Mouse (Mus musculus): Measurements from ENCODE around the gene Atg2b.
A peak's percentile ranks its signal among the peaks of the same experiment; 100 is the strongest.

Atg2b gene

DNA sequence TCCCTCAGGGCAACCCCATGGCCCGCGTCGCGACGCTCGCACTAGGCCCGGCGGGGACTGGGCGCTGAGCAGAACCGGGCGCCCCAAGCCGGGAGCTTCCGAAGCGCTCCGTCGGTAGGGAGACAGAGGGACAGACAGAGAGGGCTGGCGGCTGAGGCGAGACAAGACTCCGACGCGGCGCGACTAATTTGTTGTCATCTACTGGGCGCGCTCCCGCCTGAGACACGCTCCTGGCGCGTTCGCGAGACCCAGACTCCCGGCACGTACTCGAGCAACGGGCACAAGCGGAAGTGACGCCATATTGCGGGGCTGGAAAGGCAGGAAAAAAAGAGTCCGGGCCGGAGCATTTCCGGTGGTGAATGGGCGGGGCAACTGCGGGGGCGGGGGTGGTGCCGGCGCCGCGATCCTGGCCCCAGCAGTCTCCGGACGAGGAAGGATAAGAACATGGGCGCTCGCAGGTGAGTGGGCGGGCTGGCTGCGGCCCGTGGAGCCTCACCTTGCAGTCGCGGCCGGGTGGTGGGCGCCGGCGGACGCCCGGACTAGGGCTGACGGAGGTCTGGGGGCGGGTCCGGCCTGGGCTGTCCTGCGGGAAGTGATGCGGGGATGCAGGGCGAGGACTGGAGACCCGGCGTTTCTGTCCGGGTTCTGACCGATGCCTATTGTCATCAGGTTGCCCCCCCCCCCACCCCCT is at the start of gene Atg2b:
Atg2b (minus strand) TSS at position 211 of the 691 bp plus-strand sequence.
- peak; percentile 97 for DNase-seq (ENCODE audit: low spot score)

DNA sequence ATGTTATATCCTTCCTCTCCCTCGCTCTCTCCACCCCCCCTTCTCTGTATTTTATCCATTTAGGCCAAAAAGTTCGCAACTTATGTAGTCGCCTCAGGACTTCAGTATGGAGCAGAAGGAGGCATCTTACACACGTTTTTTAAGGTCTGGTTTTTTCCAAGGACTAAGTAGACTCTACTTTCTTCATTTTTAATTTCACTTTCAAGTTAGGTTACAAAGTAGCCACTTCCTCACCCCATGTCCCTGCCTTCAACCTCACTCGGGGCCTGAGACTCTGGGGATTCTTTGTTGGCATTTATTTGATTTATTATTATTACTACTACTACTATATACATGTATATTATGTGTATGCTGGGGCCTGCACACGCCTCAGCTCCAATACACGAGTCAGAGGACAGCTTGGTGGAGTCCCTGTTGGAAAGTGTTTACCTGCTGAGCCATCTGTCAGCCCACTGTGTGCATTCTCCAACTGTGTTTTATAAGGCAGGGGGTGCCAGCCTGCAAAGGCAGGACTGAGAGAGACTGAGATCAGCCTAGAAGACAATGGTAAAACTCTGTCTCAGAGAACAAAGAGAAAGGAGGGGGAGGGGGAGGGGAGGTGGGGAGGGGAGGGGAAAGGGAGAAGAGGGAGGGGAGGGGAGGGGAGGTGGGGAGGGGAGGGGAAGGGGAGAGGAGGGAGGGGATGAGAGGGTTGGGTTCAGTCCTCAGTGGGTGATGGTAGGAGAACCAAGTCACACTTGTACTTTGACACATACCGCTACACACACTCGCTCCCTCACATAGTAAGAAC is 48.6 kb upstream of the Atg2b start:
- no peak for DNase-seq (ENCODE audit: low spot score)

- no peak for DNase-seq (ENCODE audit: low spot score)
These were observed 45.9 kb upstream of the Atg2b start for GRCm38 (mm10) chr12:105730851-105731460.

DNA sequence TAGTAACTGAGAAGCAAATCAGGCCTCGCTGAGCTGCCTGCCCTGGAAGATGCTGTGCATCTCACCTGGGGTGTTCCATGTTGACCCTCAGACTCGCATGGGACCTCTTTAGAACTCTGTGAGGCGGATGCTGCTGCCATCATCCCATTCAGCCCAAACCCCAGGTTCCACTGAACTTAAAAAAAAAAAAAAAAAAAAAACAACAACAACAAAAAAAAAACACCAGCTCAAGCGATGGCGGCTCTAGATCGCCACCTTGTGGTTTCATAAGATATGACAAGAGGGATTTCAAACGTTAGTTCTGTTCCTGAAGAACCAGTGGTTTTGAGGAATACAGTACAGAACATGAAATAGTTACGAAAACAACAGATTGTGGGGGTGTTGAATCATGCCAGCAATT is 43.0 kb upstream of the Atg2b start:
- DNase-seq (ENCODE audit: low spot score): peak; percentile 22

- DNase-seq (ENCODE audit: low spot score): no peak
These were observed 42.3 kb upstream of the Atg2b start for GRCm38 (mm10) chr12:105727268-105727667.

DNA sequence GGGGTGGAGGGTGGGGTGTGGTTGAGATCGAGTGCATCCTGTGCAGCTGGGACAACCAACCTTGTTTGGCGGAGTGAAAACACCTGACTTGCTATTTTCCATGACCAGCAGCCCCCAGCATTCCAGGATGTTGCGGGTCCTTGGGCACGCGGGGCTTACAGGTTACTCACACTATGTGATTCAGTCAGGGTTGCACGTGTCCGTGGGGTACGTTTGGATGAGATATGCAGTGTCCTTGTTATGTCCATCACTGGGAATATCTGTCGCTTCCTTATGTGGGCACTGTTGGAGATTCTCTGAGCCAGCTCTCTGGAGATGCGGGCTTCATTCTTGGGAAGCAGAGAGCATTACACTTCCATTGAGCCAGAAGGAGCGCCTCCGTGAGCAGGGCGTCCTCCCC is 40.7 kb upstream of the Atg2b start:
- DNase-seq (ENCODE audit: low spot score): no peak

GRCm38 (mm10) chr12:105724616-105725015 is 39.6 kb upstream of the Atg2b start:
- no peak for DNase-seq (ENCODE audit: low spot score)

- DNase-seq (ENCODE audit: low spot score): peak; percentile 46
These were observed 37.6 kb upstream of the Atg2b start for GRCm38 (mm10) chr12:105722657-105723056.

DNA sequence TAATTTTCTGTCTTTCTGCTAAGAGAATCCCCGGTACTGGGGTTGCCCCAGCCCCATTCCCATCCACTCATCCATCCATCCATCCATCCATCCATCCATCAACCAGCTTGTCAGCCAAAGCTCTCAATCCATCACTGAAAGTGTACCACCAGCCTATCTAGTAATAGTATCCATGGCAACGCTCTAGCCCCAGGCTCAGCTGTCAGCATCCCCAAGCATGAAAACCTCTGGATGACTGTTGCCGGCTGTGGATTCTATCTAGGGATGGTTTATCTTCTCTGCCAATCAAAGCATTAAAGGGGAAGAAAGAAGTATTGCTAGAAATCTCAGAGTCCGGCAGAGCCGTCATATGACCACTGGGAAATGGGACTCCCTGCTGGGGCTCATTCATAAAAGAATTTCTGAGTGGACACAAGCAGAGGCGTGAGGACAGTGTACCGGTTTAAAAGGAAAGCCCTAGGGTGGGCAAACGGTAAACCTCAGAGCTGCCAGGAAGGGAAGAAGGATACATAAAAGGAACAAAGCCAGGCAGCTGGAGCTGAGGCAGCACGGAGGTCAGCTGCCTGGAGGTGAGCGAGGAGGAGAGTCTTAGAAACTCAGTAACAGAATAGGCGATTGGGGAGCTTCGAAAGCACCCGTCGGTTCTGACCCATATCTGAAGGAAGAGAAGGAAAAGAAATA is 36.6 kb upstream of the Atg2b start:
- no peak for DNase-seq (ENCODE audit: low spot score)

DNA sequence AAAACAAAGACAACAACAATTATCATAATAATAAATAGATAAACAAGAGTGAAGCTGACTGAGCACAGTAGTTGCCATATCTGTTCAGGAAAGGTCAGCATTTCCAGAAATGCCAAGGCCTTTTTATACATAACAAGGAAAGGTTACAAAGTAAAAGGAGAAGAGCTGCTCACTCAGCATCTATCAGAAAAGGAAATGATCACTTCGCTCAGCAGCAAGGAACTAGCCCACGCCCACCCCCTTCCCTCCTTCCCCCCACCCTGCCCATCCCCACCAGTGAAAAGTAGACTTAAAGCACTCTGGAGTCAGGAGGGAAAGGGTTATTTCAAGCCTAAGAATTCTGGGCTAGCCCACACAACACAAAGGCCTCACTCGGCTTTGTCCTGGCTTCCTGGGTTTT is 35.2 kb upstream of the Atg2b start:
- DNase-seq (ENCODE audit: low spot score): no peak

- DNase-seq (ENCODE audit: low spot score): peak; percentile 34
These were observed 33.6 kb upstream of the Atg2b start for GRCm38 (mm10) chr12:105718616-105719015.

- peak; percentile 23 for DNase-seq (ENCODE audit: low spot score)
These were observed 20.9 kb upstream of the Atg2b start, which contains the start of gene Ak7 for GRCm38 (mm10) chr12:105705799-105706487. Gene Ak7 (plus strand): TSS chr12:105705976.

DNA sequence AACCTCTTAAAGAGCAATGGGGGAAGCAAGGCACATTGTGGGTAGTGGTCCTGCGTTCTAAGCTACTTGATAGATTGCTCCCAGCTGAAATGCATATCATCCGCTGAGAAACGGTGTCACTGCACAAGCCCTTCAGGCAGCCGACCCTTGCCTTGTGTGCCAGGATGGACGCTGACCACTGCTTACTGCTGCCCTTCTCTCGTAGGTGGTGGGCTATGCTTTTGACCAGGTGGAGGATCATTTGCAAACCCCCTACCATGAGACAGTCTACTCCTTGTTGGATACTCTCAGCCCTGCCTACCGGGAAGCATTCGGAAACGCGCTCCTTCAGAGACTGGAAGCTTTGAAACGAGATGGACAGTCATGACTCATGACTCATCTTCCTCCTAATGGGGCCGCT is 15.4 kb upstream of the Atg2b start:
- no peak for DNase-seq (ENCODE audit: low spot score)

DNA sequence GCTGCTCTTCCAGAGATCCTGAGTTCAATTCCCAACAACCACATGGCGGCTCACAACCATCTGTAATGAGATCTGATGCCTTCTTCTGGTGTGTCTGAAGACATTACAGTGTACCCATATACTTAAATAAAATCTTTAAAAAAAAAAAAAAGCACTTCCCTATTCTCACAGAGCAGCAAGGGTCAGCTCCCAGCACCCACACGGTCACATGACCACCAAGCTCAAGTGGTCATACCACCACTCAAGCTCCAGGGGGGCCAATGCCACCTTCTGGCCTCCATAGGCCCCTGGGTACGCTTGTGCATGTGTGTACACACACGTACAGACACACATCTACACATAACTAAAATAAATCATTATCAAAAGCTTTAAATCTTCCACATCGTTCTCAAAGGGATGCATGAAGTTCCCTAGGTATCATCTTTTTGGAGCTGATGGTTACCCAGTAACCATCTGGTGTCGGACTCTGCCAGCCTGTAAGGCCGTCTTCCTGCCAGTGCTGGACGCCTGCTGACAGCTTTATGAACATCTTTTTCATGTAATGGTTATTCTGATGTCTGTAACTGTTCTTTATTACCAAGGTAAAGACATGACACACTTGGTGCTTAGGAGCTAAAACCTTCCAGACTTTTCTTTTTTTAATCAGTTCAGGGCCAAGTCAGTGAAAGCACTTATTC is 12.2 kb upstream of the Atg2b start:
- no peak for DNase-seq (ENCODE audit: low spot score)

DNA sequence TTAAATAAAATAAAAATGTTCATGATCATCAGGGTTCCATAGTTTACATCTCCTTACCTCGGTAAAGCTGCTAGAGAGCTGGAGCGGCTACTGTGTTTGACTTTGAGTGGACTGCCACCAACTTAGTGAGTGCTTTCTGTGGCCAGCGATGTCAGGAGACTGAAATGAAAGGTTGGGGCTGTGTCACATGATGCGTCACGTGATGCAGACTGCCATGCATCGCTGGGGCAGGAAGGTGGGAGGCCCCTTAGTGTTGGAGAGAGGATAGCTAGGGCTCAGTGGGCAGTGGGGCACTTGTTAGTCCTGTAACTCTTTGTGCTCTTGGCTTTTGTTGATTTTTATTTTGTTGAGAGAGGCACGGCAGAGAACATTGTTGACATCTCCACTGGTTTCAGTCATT is 10.8 kb upstream of the Atg2b start:
- no peak for DNase-seq (ENCODE audit: low spot score)

- no peak for DNase-seq (ENCODE audit: low spot score)
These were observed 9.0 kb upstream of the Atg2b start for GRCm38 (mm10) chr12:105694021-105694420.

DNA sequence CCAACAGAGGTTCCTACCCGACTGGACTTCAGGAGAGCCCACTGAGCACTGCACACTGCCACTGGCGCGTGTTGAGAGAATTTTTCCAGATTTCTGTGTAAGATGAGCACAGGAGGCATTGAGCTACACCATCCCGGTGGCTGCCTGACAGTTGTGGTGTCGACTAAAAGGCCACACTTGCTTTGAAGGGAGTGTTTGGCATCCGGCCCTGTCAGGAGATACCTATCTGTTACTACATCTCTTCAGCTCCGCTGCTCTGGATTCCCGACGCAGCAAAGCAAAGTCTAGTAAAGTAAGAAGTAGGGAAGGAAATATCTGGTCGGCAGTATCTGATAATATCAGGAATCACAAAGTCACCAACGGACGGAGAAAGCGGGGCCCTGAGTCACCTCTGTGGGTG is 4.4 kb upstream of the Atg2b start:
- no peak for DNase-seq (ENCODE audit: low spot score)

DNA sequence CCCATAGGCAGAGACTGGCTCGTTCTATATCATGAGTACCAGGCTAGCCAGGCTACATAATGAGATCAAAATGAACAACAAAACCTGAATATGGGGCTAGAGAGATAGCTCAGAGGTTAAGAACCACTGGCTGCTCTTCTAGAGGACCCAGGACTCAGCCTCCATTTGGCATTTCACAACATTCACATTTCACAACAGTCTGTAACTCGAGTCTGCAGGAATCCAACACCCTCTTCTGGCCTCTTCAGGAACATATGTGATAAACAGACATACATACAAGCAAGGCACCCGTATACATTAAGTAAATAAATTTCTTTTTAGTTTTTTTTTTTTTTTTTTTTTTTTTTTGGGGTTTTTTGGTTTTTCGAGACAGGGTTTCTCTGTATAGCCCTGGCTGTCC is 3.5 kb upstream of the Atg2b start:
- no peak for DNase-seq (ENCODE audit: low spot score)

DNA sequence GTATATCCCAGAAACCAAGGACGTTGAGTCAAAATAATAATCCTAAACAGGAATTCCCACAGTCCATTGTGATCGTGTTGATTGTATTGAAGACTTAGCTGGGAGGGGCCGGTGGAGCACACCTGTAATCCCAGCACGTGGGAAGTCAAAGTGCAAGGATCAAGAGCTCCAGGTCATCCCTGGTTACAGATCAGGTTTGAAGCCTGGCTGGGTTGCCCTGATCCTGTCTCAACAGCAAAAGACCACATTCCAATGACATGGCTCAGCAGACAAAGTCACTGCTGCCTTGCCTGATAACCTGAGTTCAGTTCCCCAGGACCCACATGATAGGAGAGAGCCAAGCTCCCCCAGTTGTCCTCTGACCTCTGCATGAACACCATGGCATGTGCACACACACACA is 2.4 kb upstream of the Atg2b start:
- DNase-seq (ENCODE audit: low spot score): no peak

DNA sequence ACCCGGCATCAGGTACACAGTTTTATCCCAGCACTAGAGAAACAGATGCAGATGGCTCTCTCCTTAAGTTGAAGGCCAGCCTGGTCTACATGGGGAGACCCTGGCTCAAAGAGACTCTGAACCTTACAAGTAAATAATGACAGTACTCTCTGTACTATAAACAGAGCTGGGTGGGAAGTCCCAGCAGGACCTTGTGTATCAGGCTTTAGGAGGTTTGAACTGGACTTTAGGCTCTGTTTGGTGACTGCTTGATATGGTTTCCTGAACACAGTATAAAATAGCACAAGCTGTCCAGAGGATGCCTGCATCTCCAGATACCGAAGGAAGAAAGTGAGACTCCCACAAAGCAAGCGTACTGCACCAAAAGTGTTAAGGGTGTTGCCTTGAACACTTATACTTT is 1.8 kb upstream of the Atg2b start:
- DNase-seq (ENCODE audit: low spot score): no peak

All from layer of hippocampus, adult 11-12 months (tissue).